Mouse (Mus musculus) telencephalon, adult 2 months (tissue): ENCODE measurements around the gene Rhox1.
"Not testable (repeated sequence)": the region's sequence is repeated elsewhere in the genome, so short reads cannot be mapped to it uniquely, and the experiment has no call there.

ENCODE experiments used
- DNase-seq: peaks from one replicate; pipeline ENCODE4 v3.0.0-alpha.2; 2011; ENCODE audit warnings: low read depth, low spot score

Gene Rhox1

GRCm38 (mm10) chrX:37222158-37222557 lies at the start of gene Rhox1:
Gene Rhox1 (minus strand): TSS chrX:37222258.
- DNase-seq = not testable (repeated sequence)

GRCm38 (mm10) chrX:37265038-37265437 lies 43.0 kb upstream of the Rhox1 start, which contains the start of gene Rhox4a:
Gene Rhox4a (plus strand): TSS chrX:37265338.
- DNase-seq = not testable (repeated sequence)

DNA sequence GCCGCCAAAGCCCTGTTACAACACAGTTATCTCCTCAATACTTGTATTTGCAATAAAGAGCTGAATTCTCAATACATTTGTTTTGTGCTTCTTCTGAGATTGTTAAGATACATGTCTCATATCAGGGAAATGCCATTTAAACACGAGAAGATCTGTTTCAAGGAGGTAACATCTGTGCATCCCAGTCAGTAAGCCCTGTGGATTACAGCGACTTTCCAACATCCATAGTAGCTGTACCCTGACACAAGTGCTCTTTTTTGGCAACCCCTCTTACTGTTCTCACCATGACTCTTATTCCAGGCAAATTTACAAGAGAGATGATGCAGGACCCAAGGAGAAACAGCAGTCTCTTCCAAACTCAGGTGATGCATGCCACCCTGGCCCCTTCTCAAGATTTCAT lies 27.6 kb upstream of the Rhox1 start, which contains the start of gene Rhox3a:
Rhox3a (plus strand) TSS at position 301 of the 400 bp plus-strand sequence.
- DNase-seq = not testable (repeated sequence)

GRCm38 (mm10) chrX:37244676-37245075 lies 22.6 kb upstream of the Rhox1 start, which contains the start of gene Rhox2a:
Gene Rhox2a (plus strand): TSS chrX:37244976.
- DNase-seq = not testable (repeated sequence)

DNA sequence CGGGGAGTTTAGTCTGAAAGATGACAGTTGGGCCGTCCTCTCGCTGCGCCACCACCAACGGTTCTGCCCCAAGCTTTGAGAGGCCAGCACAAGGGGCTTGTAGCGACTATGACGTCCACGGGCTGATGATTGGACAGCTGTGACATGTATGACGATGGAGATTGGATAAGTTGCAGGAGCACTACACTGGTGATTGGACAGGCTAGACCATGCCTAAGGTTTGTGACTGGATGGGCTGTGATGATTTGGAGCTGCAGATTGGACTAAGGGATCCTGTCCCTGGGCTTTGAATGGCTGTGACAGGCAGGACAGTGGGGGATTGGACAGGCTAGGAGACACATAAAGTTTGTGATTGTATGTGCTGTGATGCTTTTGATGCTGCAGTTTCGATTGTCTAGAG lies 11.1 kb downstream of the Rhox1 start, which contains the start of gene Gm9:
Gm9 (minus strand) TSS at position 101 of the 400 bp plus-strand sequence.
- DNase-seq = no peak

DNA sequence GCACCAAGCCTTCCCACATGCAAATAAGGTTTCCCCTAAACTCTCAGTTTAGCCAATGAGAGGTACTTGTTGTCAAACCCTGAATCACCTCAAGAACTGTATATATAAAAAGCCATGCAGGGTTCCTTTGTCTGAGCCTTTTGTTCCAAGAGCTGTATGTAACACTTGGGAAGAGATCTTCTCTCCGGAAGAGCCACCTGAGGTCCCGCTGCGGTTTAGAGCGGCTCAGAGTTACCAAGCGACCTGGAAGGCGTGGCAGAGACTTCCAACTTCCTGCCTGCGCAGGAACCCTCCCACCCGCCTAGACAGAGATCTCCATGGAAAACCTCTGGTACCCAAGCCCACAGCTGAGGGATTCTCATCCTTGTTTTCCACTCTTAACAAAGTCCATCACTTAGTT lies 23.4 kb downstream of the Rhox1 start:
- DNase-seq = no peak

GRCm38 (mm10) chrX:37191744-37192379 lies 30.2 kb downstream of the Rhox1 start:
- no peak for DNase-seq

GRCm38 (mm10) chrX:37191105-37191743 lies 30.8 kb downstream of the Rhox1 start, which contains the start of the genes Ndufa1 and Rnf113a1:
Gene Ndufa1 (minus strand): TSS chrX:37191163.
Gene Rnf113a1 (plus strand): TSS chrX:37191245.
- DNase-seq = peak; percentile 71

DNA sequence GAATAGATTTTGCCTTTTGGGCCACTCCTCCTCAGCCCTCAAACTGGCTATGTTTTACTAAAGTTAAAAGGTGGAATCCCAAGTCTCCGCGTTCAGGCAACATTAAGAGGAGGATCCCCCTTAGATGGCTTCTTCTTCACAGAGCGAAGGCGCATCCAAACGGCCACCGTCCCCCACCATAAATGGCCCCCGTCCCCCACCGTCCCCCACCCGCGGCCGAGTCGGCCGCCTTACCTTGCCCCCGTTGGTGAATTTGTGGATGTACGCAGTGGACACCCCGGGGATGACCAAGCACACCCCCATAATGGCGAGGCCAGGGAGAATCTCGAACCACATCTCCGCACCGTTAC lies 31.3 kb downstream of the Rhox1 start:
- DNase-seq = no peak

GRCm38 (mm10) chrX:37184401-37184800 lies 37.7 kb downstream of the Rhox1 start:
- DNase-seq = not testable (repeated sequence)

GRCm38 (mm10) chrX:37168742-37169141 lies 53.3 kb downstream of the Rhox1 start, which contains the start of gene Akap14:
Gene Akap14 (minus strand): TSS chrX:37168842.
- DNase-seq = no peak

DNA sequence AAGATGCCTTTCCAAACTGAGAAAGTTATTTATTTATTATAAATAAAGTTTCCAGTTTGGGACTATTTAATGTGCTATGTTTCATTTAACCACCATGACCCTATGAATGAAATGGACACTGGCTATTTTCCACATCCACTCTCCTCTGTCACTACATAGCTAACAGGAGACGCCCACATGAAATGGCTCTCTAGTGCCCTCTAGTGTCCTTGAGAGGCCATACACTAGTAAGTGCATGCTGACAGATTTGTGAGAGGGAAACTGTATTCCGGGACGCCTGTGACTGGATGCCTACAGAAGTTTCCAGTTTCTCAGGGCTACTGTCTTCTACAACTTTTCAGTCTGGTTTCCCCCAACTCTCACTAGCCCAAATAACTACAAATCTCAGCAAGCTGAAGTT lies 55.0 kb downstream of the Rhox1 start:
- no peak for DNase-seq
